Mouse (Mus musculus) liver, postnatal 0 days (tissue): ENCODE data around the gene Phf8.

Experiments
- CTCF ChIP-seq: sonication (generic); IDR thresholded peaks from 2 replicates; pipeline ENCODE4 v1.5.1; 2016; ENCODE audit warnings: antibody characterized with exemption, low read depth
- EP300 ChIP-seq: IDR thresholded peaks from 2 replicates; pipeline ENCODE4 v1.6.1; 2016; ENCODE audit warnings: antibody characterized with exemption, low read depth, mild to moderate bottlenecking

DNA sequence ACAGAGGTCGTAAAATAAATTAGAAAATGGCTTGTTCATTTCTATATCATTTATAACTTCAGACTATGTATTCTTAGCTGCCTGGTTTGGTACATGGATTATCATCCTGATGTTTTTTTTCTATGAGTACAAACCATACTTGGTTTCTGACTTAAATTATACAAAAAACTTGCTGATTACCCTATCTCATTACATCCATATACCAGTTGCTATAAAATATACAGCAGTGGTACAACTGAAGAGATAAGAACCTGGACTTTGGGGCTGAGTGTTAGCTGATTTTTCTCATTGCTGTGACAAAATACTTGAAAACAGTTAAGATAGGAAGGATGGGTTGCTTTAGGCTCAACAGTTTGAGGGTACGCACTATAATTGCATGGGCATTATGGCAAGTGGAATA is 6.8 kb upstream of the Phf8 start:
- TF ChIP-seq CTCF (no peak), EP300 (no peak)
